Mouse (Mus musculus): ENCODE results near the gene Cask.

DNA sequence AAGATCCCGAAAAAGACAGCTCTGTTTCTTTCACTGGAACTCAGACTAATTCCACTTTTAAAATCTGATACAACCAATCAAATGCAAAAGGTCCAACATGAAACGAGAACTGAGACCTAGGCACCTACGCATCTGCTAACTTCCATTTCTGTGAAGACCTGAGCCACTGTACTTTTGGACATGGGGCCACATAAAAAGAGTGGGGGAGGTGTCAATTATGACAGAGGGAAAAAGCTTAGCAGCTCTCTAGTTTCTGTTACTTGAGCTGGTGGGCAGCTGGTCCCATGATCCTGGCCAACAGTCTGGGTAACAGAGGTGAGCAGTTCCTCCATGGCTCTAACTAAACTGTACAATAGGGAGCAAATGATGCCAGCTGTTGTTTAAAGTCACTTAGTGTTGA, 178.2 kb downstream of the Cask start:
- no peak for TF ChIP-seq POLR2A (IDR thresholded peaks at IDR 0.05; ENCODE audit: low read depth, low read length)
- no peak for TF ChIP-seq CTCF (IDR thresholded peaks at IDR 0.05; ENCODE audit: extremely low read depth, insufficient read length, insufficient replicate concordance, low read depth, low read length)
